Mouse (Mus musculus): ENCODE data around the gene Gm49403.

DNA sequence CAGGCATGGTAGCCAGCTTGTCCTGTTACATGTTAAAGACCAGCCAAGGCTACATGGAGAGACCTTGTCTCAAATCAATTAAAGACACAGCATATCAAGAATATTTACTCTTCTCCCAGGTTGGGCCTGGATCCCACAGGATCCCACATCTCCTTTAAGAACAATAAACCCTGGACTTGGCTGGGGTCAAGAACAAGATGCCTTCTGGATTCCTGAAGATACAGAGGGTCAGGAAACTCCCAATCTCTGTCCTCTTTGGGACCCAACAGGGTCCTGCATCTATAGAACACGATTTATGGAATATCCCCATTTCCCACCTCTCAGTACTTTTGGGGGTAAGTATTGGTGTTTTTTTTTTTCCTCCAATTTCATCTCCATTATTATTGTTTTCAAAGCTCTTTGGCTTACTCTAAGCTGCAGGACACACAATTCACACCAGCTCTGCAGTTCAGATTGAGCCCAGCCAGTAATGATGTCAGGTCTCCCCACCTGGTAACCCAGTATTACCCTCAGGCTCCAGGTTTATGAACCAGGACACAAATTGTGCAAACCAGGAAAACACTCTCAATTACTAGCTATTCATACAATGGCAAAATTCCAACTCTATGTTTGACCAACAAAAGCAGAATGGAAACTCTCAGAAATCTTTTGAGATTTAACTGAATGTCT is 3.3 kb downstream of the Gm49403 start:
- TF ChIP-seq CTCF (IDR thresholded peaks at IDR 0.05; ENCODE audit: low read depth, low read length) (no peak), POLR2A (IDR thresholded peaks at IDR 0.05; ENCODE audit: insufficient read depth, low read length) (no peak), EP300 (IDR thresholded peaks at IDR 0.05; ENCODE audit: insufficient read depth, low read depth, low read length) (no peak)
